Mouse (Mus musculus) heart, embryonic 10.5 days (tissue): ENCODE results near the gene Mrgpra4. TPM values are rescaled to one million over a fixed set of nuclear protein-coding genes. Genes with fewer than 3 reads are reported as not detected.

Experiments used
- DNase-seq: peaks from one replicate; pipeline ENCODE4 v3.0.0-alpha.2; 2017; ENCODE audit warnings: low spot score
- H3K27ac ChIP-seq: fragments of 300-500 bp; sonication (generic); 2 replicates; pipeline ENCODE4 v1.5.1; 2016; ENCODE audit warnings: mild to moderate bottlenecking
- H3K27me3 ChIP-seq: fragments of 300-500 bp; sonication (generic); 2 replicates; pipeline ENCODE4 v1.6.1; 2016; ENCODE audit warnings: mild to moderate bottlenecking; ENCODE audit not compliant: poor library complexity, insufficient read depth, severe bottlenecking
- H3K36me3 ChIP-seq: fragments of 300-500 bp; sonication (generic); 2 replicates; pipeline ENCODE4 v1.6.1; 2016; ENCODE audit warnings: mild to moderate bottlenecking, moderate library complexity
- H3K4me1 ChIP-seq: fragments of 300-500 bp; sonication (generic); 2 replicates; pipeline ENCODE4 v1.6.1; 2016; ENCODE audit warnings: mild to moderate bottlenecking
- H3K4me3 ChIP-seq: fragments of 300-500 bp; sonication (generic); 2 replicates; pipeline ENCODE4 v1.5.1; 2016; ENCODE audit warnings: mild to moderate bottlenecking, moderate library complexity
- H3K9me3 ChIP-seq: fragments of 300-500 bp; sonication (generic); 2 replicates; pipeline ENCODE4 v1.6.1; 2016; ENCODE audit warnings: mild to moderate bottlenecking, moderate library complexity
- WGBS: fragments of 180-500 bp; shearing (Covaris S2); methylation state at CpG from one replicate; pipeline ENCODE4 v1.1.7; 2016; 5-methylcytosine and 5-hydroxymethylcytosine counted together
- polyA plus RNA-seq: library from polyadenylated mRNA; unstranded; fragments of >200 nt; fragmentation: Nextera tagmentation; extraction: Ambion mirVana; gene quantifications from 2 replicates; pipeline ENCODE4 v1.2.1, GENCODE M21; 2016

Gene Mrgpra4
- not detected in 2 replicates for polyA plus RNA-seq

DNA sequence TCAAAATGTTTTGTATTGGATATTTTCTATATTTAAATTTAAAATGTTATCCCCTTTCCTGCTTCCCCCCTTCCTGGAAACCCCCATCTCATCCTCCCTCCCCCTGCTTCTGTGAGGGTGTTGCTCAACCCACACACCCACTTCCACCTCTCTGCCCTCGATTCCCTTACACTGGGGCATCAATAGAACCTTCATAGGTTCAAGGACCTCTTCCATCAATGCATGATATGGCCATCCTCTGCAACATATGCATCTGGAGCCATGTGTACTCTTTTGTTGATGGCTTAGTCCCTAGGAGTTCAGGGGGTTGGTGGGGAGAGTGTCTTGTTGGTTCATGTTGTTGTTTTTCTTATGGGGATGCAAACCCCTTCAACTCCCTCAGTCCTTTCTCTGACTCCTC lies at the start of gene Mrgpra4:
Mrgpra4 (minus strand) TSS at position 101 of the 400 bp plus-strand sequence.
- no peak within 1 kb of the TSS for H3K27ac ChIP-seq
- WGBS, result 72% methylated on average over 1 of the region's 1 CpGs
- H3K27me3 ChIP-seq, result no peaks in the 10 kb centered on the region
- no peaks in the 10 kb centered on the region for H3K9me3 ChIP-seq
- no peak for DNase-seq
- H3K4me3 ChIP-seq, result no peak within 1 kb of the TSS
- H3K36me3 ChIP-seq, result no peaks in the 10 kb centered on the region
- H3K4me1 ChIP-seq, result no peaks in the 10 kb centered on the region

DNA sequence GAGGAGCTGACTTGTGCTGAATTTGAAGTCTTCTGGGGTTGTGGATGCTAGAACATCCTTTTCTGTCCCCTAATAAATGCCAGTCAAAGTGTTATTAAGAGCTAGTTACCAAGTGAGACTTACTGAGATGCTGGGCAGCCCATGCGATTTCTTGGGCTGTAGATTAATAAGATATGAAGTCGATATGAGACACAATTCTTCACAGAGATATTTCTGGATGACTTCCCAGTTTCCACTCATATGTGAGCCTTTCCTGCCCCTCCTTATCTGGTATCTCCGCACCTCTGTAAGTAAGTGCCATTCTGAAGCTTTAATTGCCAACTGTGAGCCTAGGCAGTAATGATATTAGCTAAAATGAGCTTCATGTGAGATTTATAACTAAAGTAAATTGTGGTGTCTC lies 45.6 kb upstream of the Mrgpra4 start, which contains the start of gene Mrgprx1:
Mrgprx1 (minus strand) TSS at position 101 of the 400 bp plus-strand sequence.
- H3K9me3 ChIP-seq, result no peaks in the 10 kb centered on the region
- 69% methylated on average over 3 of the region's 3 CpGs for WGBS
- H3K4me1 ChIP-seq, result no peaks in the 10 kb centered on the region

DNA sequence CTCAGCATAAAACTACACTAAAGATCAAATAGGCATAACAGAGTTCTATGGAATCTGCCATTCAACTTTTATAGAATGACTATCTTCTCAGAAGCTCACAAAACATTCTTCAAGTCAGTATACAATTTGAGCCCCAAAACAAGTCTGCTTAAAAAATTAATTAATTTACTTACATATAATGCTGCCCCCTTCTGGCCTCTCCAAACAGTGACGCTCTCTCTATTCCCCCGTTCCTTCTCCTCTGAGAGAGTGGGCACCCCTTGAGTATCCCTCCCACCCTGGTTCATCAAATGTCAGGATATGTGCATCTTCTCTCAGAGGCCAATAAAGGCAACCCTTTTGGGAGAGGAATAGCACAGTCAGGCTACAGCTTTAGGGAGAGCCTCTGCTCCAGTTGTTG lies 36.0 kb upstream of the Mrgpra4 start:
- H3K9me3 ChIP-seq, result no peaks in the 10 kb centered on the region
- no peaks in the 10 kb centered on the region for H3K27me3 ChIP-seq
- no peaks in the 10 kb centered on the region for H3K36me3 ChIP-seq
- WGBS, result 41% methylated on average over 2 of the region's 2 CpGs
- H3K4me3 ChIP-seq, result no peak overlapping the region
- no peak for DNase-seq
- no peak overlapping the region for H3K27ac ChIP-seq
- no peaks in the 10 kb centered on the region for H3K4me1 ChIP-seq

More for the DNA sequence above, 45.6 kb upstream of the Mrgpra4 start, which contains the start of gene Mrgprx1:
- Histone ChIP-seq H3K27me3 (no peaks in the 10 kb centered on the region), H3K27ac (no peak within 1 kb of the TSS), H3K4me3 (no peak within 1 kb of the TSS), H3K36me3 (no peaks in the 10 kb centered on the region)
- DNase-seq, result no peak

DNA sequence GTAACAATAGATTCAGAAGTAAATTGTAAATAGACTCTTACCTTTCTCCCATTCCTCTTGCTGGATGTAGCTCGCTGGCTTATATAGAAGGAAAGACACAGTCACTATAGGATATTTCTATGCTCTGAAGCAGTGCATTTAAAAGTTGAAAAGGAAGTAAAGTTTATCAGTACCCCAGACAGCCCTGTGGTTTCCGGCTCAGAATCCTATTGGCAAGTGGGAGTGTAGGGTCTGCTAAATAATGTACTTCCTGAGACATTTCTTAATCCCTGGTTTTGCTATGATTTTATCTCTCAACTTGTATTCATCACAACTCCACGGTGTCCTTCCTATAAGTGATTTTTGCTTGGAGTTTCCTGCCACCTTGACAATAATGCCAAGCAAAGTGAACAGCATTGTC lies 13.8 kb upstream of the Mrgpra4 start:
- H3K9me3 ChIP-seq, result no peaks in the 10 kb centered on the region
- no peaks in the 10 kb centered on the region for H3K4me1 ChIP-seq
- no peak overlapping the region for H3K4me3 ChIP-seq
- H3K27ac ChIP-seq, result no peak overlapping the region
- WGBS, result 59% methylated on average over 3 of the region's 3 CpGs
- no peaks in the 10 kb centered on the region for H3K36me3 ChIP-seq
- H3K27me3 ChIP-seq, result no peaks in the 10 kb centered on the region
- DNase-seq, result no peak

DNA sequence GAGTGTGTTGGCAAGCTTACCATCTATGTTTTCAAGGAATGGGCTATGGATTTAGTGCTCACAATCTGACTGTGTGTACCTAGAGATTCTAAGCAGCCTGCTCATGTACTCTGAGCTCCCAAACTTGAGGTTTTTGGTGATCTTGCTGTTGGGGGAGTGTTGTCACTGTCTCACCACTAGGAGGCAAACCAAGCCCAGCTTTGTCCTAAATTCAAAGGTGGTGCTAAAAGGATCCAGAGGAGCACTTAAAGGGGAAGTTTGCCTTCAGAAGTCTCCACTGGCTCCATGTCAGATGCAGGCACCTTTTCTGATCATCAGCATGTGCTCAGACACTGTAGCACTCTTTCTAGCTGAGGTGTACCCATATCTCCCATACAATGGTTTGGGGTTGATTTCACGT lies 4.9 kb upstream of the Mrgpra4 start:
- Histone ChIP-seq H3K36me3 (no peaks in the 10 kb centered on the region), H3K27ac (no peak overlapping the region), H3K27me3 (no peaks in the 10 kb centered on the region), H3K4me1 (no peaks in the 10 kb centered on the region), H3K9me3 (no peaks in the 10 kb centered on the region), H3K4me3 (no peak overlapping the region)
- no peak for DNase-seq
- 67% methylated on average over 1 of the region's 1 CpGs for WGBS

Other genes starting within 250 kb of the Mrgpra4 start
- not detected in 2 replicates for gene Mrgprx1, start 45.5 kb upstream of the Mrgpra4 start, polyA plus RNA-seq
- not detected in 2 replicates for gene Mrgprb5, start 186.9 kb upstream of the Mrgpra4 start, polyA plus RNA-seq
- gene Mrgprb4, start 217.2 kb upstream of the Mrgpra4 start, polyA plus RNA-seq, result not detected in 2 replicates